ENCODE assay signal across 20 mouse cellular contexts in the genomic region with DNA sequence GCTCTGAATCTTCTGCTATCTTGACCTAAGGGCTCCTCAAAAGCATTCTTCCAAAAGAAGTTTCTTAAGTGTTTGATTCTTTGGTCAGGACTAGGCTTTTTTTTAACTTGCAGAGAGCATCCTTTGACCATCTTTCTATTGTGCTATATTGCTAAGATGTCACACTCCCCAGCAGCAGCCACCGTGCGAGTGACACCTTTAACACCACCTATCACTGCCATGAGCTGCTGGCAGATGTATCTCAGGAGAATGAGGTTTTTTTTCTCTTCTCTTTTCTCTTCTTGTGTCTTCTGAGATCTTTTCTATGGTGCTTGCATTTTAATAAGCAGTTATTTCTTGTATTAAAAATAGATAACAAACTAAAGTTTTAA. TPM values are rescaled to one million over a fixed set of nuclear protein-coding genes. Genes with fewer than 3 reads are reported as not detected.
DNase-seq lines count a peak whose midpoint lies in the region; ATAC-seq and TF ChIP-seq lines count a peak whose summit lies in the region.
"Had no signal": no experiment of that assay in that cellular context is flagged by ENCODE, and none has a peak within 500 bp of the region (broad histone marks: within the 10 kb centered on the region; RNA-seq: fewer than 3 reads in every experiment).

No protein-coding gene starts in this region.

- WGBS in forebrain, embryonic 16.5 days = 34% methylated on average over 2 of the region's 2 CpGs
- 40% methylated on average over 2 of the region's 2 CpGs for WGBS in hindbrain, postnatal 0 days

- H3K4me3 ChIP-seq in layer of hippocampus, adult 2 months = no peak overlapping the region
- no peak overlapping the region for H3K4me3 ChIP-seq in forebrain, embryonic 16.5 days (replicated peaks; ENCODE audit: low read length)
- H3K4me3 ChIP-seq in hindbrain, postnatal 0 days (ENCODE audit: low read length) = no peak overlapping the region
- H3K4me3 ChIP-seq: heart, embryonic 10.5 days; limb, embryonic 12.5 days; liver, embryonic 12.5 days; midbrain, embryonic 12.5 days had no signal

- no peak for DNase-seq in frontal cortex, postnatal 36 days (ENCODE audit: low spot score in 2 of 2)
- no peak for DNase-seq in layer of hippocampus, adult 2 months (ENCODE audit: low spot score in 2 of 2)
- no peak for DNase-seq in layer of hippocampus, adult 8-10 months (ENCODE audit: low spot score in 2 of 2)
- DNase-seq in hindbrain, postnatal 0 days (ENCODE audit: low spot score) = no peak
- no peak for DNase-seq in thymus, postnatal 10 days (ENCODE audit: low spot score in 2 of 2)
- no peak for DNase-seq in gastrocnemius, postnatal 14 days
- DNase-seq: B cell, adult 2 months; kidney, adult 2 months; kidney, postnatal 10 days; lung, adult 18-20 months had no signal

- ATAC-seq in frontal cortex, adult (ENCODE audit: low TSS enrichment) = peak; percentile 19
- peak; percentile 26 for ATAC-seq in forebrain, embryonic 16.5 days
- ATAC-seq in hindbrain, postnatal 0 days = peak; percentile 36
- ATAC-seq: inflammation-experienced regulatory T-cells, adult 6 months; liver, embryonic 12.5 days; Patski had no signal

- no peaks in the 10 kb centered on the region for H3K27me3 ChIP-seq in forebrain, embryonic 16.5 days (replicated peaks; ENCODE audit: control insufficient read depth, insufficient read depth, low read length)
- H3K27me3 ChIP-seq in hindbrain, postnatal 0 days (ENCODE audit: insufficient read depth, low read length) = no peaks in the 10 kb centered on the region
- H3K27me3 ChIP-seq: CH12.LX; limb, embryonic 12.5 days; liver, embryonic 12.5 days; midbrain, embryonic 12.5 days; Patski had no signal

- peak overlapping the region; percentile 39 for H3K4me2 ChIP-seq in forebrain, embryonic 16.5 days (ENCODE audit: low read length)
- H3K4me2 ChIP-seq in hindbrain, postnatal 0 days (ENCODE audit: low read depth, low read length) = peak overlapping the region; percentile 10; the same call in 1 of the 2 replicates
- H3K4me2 ChIP-seq: limb, embryonic 12.5 days; liver, embryonic 12.5 days; midbrain, embryonic 12.5 days had no signal

- H3K9me3 ChIP-seq in forebrain, embryonic 16.5 days (ENCODE audit: control insufficient read depth, low read length) = no peaks in the 10 kb centered on the region
- H3K9me3 ChIP-seq in hindbrain, postnatal 0 days (ENCODE audit: low read length) = no peaks in the 10 kb centered on the region
- H3K9me3 ChIP-seq: heart, embryonic 10.5 days; limb, embryonic 12.5 days; liver, embryonic 12.5 days; midbrain, embryonic 12.5 days had no signal

- H3K27ac ChIP-seq in layer of hippocampus, adult 2 months = peak overlapping the region; percentile 73
- H3K27ac ChIP-seq in forebrain, embryonic 16.5 days (ENCODE audit: low read length) = peak overlapping the region; percentile 93
- H3K27ac ChIP-seq in hindbrain, postnatal 0 days = peak overlapping the region; percentile 57
- H3K27ac ChIP-seq: heart, embryonic 10.5 days; limb, embryonic 12.5 days; liver, embryonic 12.5 days; midbrain, embryonic 12.5 days had no signal

- intact Hi-C loops in gastrocnemius, postnatal 14 days (cut with DNase I; ENCODE audit: low total_unique reads) = no loop called here

- no peaks in the 10 kb centered on the region for H3K36me3 ChIP-seq in forebrain, embryonic 16.5 days (ENCODE audit: control insufficient read depth, insufficient read depth)
- no peaks in the 10 kb centered on the region for H3K36me3 ChIP-seq in hindbrain, postnatal 0 days (ENCODE audit: insufficient read depth, low read length)
- H3K36me3 ChIP-seq: G1E; heart, embryonic 10.5 days; limb, embryonic 12.5 days; liver, embryonic 12.5 days; midbrain, embryonic 12.5 days had no signal

- peaks cover 11% of the 10 kb centered on the region for H3K4me1 ChIP-seq in forebrain, embryonic 16.5 days (replicated peaks; ENCODE audit: control insufficient read depth, insufficient read depth, low read length)
- H3K4me1 ChIP-seq in hindbrain, postnatal 0 days (ENCODE audit: insufficient read depth, low read length) = no peaks in the 10 kb centered on the region
- H3K4me1 ChIP-seq: liver, embryonic 12.5 days had no signal

- no peak for TF ChIP-seq CTCF in layer of hippocampus, adult 2 months (conservative IDR thresholded peaks at IDR 0.05)
- no peak for TF ChIP-seq CTCF in hindbrain, postnatal 0 days (IDR thresholded peaks at IDR 0.05; ENCODE audit: low read depth)

- no peak overlapping the region for H3K9ac ChIP-seq in forebrain, embryonic 16.5 days (replicated peaks; ENCODE audit: low read depth, low read length)
- H3K9ac ChIP-seq in hindbrain, postnatal 0 days (replicated peaks; ENCODE audit: low read length) = no peak overlapping the region
- H3K9ac ChIP-seq: limb, embryonic 12.5 days; liver, embryonic 12.5 days; midbrain, embryonic 12.5 days had no signal

RNA-seq across cellular contexts. Expression of gene Myof, which starts 51.2 kb away (rescaled TPM):
- total RNA-seq in layer of hippocampus, adult 2 months (2021) = 1 to 10 TPM; 4.3 to 5.0 TPM
- 1 to 10 TPM; 6.5 to 8.2 (median 6.7) TPM for total RNA-seq in layer of hippocampus, adult 8-10 months (2022)
- polyA plus RNA-seq in forebrain, embryonic 16.5 days (2015; fragmentation: Nextera tagmentation; extraction: Ambion mirVana) = 1.5 and 2.0 TPM in 2 replicates
- 3.7 and 4.2 TPM in 2 replicates for total RNA-seq in hindbrain, postnatal 0 days (2014; rRNA removed)
- 1.4 and 2.6 TPM in 2 replicates for polyA plus RNA-seq in hindbrain, postnatal 0 days (2015; fragmentation: Nextera tagmentation; extraction: Ambion mirVana)
- 1 to 10 TPM; 8.5 to 8.9 TPM for total RNA-seq in gastrocnemius, postnatal 14 days (2021)
- polyA plus RNA-seq: G1E had no signal
